Mouse (Mus musculus) A20 (cell line): ENCODE results near the gene Srgn.

Experiments used
- DNase-seq: peaks from one replicate; pipeline ENCODE4 v3.0.0-alpha.2; 2011; ENCODE audit warnings: low read depth, low spot score

Srgn gene

GRCm38 (mm10) chr10:62527351-62527750 lies at the start of gene Srgn:
Gene Srgn, minus strand, starts transcription at chr10:62527451.
- DNase-seq, result no peak

DNA sequence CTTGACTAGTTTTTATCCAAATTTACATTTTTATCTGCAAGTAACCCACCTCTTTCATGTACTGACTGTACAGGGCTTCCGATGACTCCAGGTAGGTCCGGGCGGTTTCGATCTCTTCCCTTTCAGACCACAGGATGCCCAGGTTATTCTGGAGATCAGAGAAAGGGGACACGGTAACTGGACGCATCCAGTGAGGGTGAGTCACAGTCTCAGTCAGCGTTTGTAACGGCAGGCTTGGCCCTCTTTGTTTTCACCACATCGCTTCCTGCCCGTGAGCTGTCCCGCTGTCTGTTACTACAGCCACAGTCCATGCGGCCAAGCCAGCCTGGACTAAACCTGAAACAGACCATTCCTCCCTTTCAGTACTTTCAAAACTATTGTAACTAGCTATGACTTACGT lies 47.8 kb upstream of the Srgn start:
- no peak for DNase-seq

- no peak for DNase-seq
Measured at GRCm38 (mm10) chr10:62570126-62570871, 43.0 kb upstream of the Srgn start.

GRCm38 (mm10) chr10:62568861-62569260 lies 41.6 kb upstream of the Srgn start:
- DNase-seq, result no peak

DNA sequence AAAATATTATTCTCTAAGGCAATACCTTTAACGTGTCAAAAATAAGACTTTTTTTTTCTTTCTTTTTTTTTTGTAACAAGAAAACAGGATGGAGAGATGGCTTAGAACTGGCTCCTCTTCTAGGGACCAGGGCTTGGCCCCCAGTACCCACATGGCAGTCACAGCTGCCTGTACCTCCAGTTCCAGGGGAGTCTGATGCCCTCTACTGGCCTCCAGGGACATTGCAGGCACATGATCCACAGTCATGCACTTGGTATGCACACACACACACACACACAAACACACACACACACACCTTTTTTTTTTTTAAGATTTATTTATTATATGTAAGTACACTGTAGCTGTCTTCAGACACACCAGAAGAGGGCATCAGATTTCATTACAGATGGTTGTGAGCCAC lies 30.5 kb upstream of the Srgn start:
- peak; percentile 64 for DNase-seq

GRCm38 (mm10) chr10:62556558-62556901 lies 29.3 kb upstream of the Srgn start:
- no peak for DNase-seq

GRCm38 (mm10) chr10:62555705-62556557 lies 28.7 kb upstream of the Srgn start:
- no peak for DNase-seq

- peak; percentile 82 for DNase-seq
Measured at GRCm38 (mm10) chr10:62553611-62554091, 26.4 kb upstream of the Srgn start.

DNA sequence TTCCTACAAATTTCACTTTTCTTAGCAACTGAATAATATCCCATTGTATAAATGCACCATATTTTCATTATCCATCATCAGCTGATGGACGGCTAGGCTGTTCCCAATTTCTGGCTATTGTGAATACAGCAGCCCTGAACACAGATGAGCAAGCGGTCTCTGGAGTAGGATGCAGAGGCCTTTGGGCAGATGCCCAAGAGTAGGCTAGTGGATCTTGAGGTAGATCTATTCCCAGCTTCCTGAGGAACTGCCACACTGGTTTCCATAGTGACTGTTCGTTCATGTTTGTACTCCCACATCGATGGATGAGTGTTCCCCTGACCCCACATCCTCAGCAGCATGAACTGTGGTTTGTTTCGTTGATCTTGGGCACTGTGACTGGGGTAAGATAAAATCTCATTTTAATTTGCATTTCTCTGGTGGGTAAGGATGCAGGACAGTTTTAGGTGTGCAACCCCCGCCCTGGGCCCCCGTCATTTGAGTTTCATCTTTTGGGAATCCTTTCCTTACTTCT lies 23.6 kb upstream of the Srgn start:
- DNase-seq, result no peak

GRCm38 (mm10) chr10:62549523-62550166 lies 22.4 kb upstream of the Srgn start:
- peak; percentile 87 for DNase-seq

- DNase-seq, result no peak
Measured at GRCm38 (mm10) chr10:62546441-62546840, 19.2 kb upstream of the Srgn start.

DNA sequence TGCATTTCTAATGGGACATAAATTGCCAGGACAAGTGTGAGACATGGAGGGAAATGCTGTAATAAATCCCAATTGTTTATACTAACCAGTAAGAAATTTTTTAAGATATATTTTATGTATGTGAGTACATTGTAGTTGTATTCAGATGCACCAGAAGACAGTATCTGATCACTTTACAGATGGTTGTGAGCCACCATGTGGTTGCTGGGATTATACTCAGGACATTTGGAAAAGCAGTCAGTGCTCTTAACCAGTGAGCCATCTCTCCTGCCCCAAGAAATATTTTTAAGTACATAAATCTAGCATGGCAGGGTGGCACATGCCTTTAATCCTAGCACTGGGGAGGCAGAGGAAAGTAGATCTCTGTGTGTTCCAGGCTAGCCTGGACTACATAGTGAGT lies 18.5 kb upstream of the Srgn start:
- DNase-seq, result no peak

- DNase-seq, result peak; percentile 75
Measured at GRCm38 (mm10) chr10:62544316-62544715, 17.1 kb upstream of the Srgn start.

DNA sequence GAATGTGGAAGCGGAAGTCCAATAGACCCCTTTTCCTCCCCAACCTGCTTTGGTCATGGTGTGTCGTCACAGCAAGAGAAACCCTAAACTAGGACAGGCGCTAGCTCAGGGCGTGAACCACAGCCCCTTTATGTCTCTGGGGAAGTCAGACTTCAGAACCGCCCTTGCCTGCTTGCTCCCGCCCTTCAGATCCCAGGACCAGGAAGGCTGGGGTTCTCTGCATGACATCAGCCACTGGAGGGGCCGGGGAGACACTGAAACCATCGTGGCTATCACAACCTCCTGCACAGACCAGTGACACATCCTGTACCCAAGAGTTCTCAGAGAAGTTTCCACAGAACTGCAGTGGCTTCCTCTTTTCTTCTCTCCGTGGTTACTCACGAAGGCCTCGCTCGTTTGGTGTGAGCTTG lies 16.2 kb upstream of the Srgn start:
- DNase-seq, result peak; percentile 92

DNA sequence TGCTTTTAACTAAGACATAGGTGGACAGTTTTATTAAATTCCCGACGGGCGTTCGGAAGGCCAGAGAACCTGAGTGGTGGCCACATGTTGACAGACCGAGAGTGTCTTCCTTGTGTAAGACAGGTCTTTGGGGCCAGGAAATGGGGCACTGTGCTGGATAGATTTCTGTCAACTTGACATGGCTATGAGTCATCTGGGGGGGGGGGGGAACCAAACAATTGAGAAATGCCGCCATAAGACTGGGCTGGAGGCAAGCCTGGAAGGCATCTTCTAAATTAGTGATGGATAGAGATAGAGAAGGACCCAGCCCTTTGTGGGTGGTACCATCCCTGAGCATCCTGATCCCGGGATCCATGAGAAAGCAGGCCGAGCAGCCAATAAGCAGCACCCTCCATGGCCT lies 15.7 kb upstream of the Srgn start:
- no peak for DNase-seq

- DNase-seq, result peak; percentile 63
Measured at GRCm38 (mm10) chr10:62542507-62542906, 15.3 kb upstream of the Srgn start.

- DNase-seq, result peak; percentile 94
Measured at GRCm38 (mm10) chr10:62541499-62541898, 14.2 kb upstream of the Srgn start.

- no peak for DNase-seq
Measured at GRCm38 (mm10) chr10:62540800-62541199, 13.5 kb upstream of the Srgn start.

DNA sequence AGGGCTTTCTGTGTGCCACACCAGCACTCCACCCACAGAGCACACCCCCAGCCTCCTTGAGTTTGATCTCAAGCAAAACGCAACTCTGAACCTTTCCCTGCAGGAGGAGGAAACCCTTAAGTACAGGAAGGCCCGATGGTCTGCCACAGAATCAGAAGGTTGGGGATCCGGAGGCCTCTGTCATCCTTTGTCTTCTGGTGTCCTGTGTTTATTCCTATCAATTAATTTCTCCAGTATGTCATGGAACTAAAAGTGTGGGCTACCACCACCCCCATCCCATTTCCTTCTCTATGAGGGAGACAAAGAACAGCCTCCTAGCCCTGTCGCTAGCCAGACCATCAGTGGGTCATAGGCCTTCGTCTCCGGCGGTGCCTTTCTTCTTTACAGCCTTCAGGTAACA lies 7.3 kb upstream of the Srgn start:
- DNase-seq, result no peak

DNA sequence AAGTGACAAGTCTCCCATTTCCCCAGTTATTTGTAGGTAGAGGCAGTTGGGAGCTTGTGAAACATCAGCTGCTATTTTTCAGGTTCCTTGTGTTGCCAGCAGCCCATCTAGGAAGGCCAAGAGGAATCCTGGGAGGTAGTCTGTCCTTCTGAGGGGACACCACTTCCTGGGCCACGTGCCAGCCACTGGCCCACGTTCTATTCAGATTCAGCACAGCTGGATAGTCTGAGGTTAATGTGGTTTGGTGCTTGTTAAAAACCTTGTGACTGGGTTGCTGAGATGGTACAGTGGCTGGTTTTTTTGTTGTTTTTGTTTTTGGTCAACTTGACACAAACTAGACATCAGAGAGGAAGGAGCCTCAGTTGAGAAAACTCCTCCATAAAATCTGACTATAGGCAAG lies 5.6 kb upstream of the Srgn start:
- DNase-seq, result no peak

GRCm38 (mm10) chr10:62530183-62530582 lies 2.9 kb upstream of the Srgn start:
- no peak for DNase-seq

GRCm38 (mm10) chr10:62522346-62522950 lies 4.8 kb downstream of the Srgn start:
- no peak for DNase-seq
